Mouse (Mus musculus): ENCODE results near the gene Troap. TPM values are rescaled to one million over a fixed set of nuclear protein-coding genes. Genes with fewer than 3 reads are reported as not detected.

Troap gene
- polyA plus RNA-seq, 1 experiment from 2014 or later, result 29.2 TPM

DNA sequence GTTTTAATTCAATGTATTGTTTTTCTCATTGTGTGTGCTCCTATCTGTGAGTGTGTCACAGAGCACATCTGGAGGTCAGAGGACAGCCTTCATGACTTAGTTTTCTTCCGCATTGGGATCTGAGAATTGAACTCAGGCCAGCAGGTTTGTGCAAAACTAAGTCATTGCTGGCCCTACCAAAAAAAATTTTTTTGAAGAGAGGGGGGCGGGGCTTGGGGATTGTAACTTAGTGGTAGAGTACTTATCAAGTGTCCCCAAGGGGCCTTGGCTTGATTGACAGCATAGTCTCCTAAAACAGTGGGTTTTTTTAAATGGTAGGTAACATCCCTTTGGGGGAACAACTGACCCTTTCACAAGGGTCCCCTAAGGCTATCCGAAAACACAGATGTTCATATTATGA is 36.8 kb downstream of the Troap start:
- Histone ChIP-seq H3K9ac (no peak overlapping the region), H3K36me3 (no peaks in the 10 kb centered on the region), H3K4me3 (no peak overlapping the region), H3K4me1 (no peaks in the 10 kb centered on the region), H3K4me2 (replicated peaks) (no peak overlapping the region), H3K27me3 (no peaks in the 10 kb centered on the region), H3K9me3 (replicated peaks) (no peaks in the 10 kb centered on the region), H3K27ac (no peak overlapping the region)
- 85% methylated on average over 3 of the region's 3 CpGs for WGBS
- ATAC-seq (ENCODE audit: low FRiP score), result no peak

DNA sequence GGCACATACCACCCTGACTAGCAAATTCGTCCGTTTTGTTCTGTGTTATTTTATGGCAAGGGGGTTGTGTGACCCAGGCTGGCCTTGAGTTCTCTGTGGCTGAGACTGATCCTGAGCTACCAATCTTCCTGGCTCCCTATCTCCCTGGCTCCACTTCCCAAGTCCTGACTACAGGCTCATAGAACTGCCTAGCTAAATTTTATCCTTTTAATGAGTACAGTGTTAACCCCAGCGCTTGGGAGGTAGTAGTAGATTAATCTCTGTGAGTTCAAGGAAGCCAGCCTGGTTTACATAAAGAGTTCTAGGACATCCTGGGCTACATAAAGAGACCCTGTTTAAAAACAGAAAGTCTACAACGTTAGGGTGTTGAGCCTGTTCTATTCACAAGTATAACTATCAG is 37.4 kb downstream of the Troap start:
- Histone ChIP-seq H3K27ac (no peak overlapping the region), H3K4me3 (no peak overlapping the region), H3K4me2 (replicated peaks) (no peak overlapping the region), H3K4me1 (no peaks in the 10 kb centered on the region), H3K36me3 (no peaks in the 10 kb centered on the region), H3K27me3 (no peaks in the 10 kb centered on the region), H3K9me3 (replicated peaks) (no peaks in the 10 kb centered on the region), H3K9ac (no peak overlapping the region)
- WGBS, result 75% methylated on average over 4 of the region's 4 CpGs
- no peak for ATAC-seq (ENCODE audit: low FRiP score)

DNA sequence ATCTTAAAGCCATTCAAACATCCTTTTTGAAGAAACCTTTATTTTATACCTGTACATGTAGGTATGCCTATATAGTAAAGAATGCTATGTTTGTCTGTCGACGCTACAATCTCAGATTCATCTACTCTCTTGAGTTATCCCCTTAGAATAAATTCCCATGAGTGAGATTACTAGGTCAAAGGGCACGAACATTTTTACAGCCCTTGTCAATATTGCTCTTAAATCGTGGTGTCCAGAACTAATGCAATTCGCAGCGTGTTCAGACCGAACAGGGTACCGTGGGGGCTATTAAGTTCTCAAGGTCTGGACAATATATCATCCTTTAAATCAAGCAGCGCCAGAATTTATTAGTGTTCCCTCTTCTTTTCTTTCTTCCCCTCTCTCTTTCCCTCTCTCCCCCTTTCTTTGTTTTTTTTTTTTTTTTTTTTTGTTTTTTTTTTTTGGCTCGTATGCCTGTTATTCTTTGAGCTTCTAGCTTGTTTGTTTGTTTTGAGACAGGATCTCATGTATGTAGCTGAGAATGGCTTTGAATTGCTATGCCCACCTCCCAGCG is 38.5 kb downstream of the Troap start:
- H3K9me3 ChIP-seq (replicated peaks), result no peaks in the 10 kb centered on the region
- no peak overlapping the region for H3K4me3 ChIP-seq
- H3K4me2 ChIP-seq (replicated peaks), result no peak overlapping the region
- no peak overlapping the region for H3K27ac ChIP-seq
- no peak for ATAC-seq (ENCODE audit: low FRiP score)
- no peak overlapping the region for H3K9ac ChIP-seq
- 59% methylated on average over 11 of the region's 11 CpGs for WGBS
- H3K27me3 ChIP-seq, result no peaks in the 10 kb centered on the region
- H3K4me1 ChIP-seq, result no peaks in the 10 kb centered on the region
- no peaks in the 10 kb centered on the region for H3K36me3 ChIP-seq

DNA sequence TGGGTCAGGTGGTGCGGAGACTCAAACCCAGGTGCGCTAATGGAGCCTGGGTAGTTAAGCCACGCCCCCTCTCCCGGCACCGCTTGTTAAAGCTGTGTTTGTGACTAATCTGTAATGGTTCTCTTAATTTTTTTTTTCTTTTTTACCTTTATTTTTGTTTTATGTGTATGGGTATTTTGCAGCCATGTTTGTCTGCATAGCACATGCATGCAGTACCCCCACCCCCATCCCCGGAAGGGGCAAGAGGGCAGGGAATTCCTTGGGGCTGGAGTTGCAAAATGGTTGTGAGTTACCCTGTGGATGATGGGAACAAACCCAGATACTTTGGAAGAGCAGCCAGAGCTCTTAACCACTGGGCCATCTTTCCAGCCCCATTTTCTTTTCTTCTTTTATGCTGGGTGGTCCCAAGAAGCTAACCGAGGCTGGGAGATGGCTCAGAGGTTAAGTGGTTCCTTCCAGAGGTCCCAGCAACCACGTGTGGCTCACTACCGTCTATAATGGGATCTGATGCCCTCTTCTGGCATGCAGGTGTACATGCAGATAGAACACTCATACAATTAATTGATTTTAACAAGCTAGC is 39.1 kb downstream of the Troap start:
- Histone ChIP-seq H3K9me3 (replicated peaks) (no peaks in the 10 kb centered on the region), H3K9ac (no peak overlapping the region), H3K4me2 (replicated peaks) (no peak overlapping the region), H3K36me3 (no peaks in the 10 kb centered on the region), H3K27me3 (no peaks in the 10 kb centered on the region), H3K27ac (no peak overlapping the region), H3K4me1 (no peaks in the 10 kb centered on the region), H3K4me3 (no peak overlapping the region)
- ATAC-seq (ENCODE audit: low FRiP score), result no peak
- 5% methylated on average over 9 of the region's 9 CpGs for WGBS

DNA sequence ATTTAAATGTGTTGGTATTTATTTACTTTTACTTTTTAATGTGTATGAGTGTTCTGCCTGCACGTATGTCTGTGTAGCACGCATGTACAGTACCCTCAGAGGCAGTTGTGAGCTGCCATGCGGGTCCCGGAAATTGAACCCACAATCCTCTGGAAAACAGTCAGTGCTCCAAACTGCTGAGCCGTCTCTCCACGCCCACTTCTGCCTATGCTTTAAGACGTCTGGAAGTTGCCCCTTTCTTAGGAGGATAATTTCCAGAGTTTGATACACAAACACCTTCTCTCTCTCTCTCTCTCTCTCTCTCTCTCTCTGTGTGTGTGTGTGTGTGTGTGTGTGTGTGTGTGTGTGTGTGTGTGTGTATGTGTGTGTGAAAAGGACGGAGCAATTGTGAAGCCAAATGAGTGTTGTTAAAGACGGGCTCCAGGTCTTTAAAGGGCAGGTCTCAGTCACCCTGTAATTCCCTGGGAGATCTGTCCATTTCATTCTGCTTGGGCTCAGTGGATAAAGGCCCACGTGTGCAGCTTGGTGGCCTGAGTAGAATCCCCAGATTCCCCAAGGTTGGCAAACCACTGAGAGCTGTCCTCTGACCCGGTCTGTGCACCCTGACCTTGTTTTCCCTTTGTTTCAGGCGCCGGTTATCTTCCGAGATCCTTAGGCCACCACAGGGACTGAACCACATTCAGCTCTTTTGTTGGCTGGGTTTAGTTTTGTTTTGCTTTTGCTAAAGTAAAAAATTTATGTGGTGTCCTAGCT is 40.1 kb downstream of the Troap start:
- Histone ChIP-seq H3K4me2 (replicated peaks) (no peak overlapping the region), H3K36me3 (no peaks in the 10 kb centered on the region), H3K4me1 (no peaks in the 10 kb centered on the region), H3K9me3 (replicated peaks) (no peaks in the 10 kb centered on the region), H3K9ac (no peak overlapping the region), H3K4me3 (no peak overlapping the region), H3K27me3 (no peaks in the 10 kb centered on the region), H3K27ac (no peak overlapping the region)
- no peak for ATAC-seq (ENCODE audit: low FRiP score)
- WGBS, result 43% methylated on average over 14 of the region's 14 CpGs

DNA sequence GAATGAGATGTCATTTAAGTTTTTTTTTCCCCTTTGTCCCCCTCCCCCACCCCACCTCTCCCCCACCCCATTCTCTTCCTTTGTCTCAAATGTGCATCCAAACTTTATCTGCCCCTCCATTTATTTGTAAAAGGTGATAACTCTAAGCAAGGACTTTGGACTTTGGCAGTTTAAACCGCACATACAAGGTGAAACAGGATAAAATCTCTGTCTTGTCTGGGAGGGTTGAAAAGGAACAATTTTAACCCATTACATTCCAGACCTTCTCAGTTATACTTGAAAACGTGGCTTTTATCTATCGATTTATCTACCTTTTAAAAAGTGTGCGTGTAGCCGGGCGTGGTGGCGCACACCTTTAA is 40.7 kb downstream of the Troap start:
- WGBS, result 88% methylated on average over 7 of the region's 7 CpGs

DNA sequence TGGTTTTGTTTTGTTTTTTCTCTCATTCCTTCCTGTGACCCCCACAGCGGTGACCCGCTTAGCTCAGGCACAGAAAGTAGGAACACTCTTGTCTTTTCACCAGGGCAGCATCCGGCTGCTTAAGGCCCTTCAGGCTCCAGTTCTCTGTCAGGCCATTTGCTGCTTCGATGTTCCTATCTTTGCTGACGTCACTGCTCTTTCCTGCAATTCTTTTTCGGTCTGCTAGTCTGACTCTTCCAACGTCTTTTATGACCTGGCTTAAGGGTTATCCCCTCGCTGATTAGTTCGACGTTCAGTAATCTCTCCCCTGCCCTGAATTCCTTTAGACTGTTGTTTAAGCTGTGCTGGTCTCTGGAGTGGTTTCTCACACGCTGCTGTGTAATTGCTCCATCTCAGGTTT is 42.2 kb downstream of the Troap start:
- no peaks in the 10 kb centered on the region for H3K9me3 ChIP-seq (replicated peaks)
- ATAC-seq (ENCODE audit: low FRiP score), result no peak
- no peak overlapping the region for H3K4me3 ChIP-seq
- peaks cover 4% of the 10 kb centered on the region; the same call in 1 of the 2 replicates for H3K4me1 ChIP-seq
- WGBS, result 76% methylated on average over 11 of the region's 11 CpGs
- no peaks in the 10 kb centered on the region for H3K27me3 ChIP-seq
- H3K36me3 ChIP-seq, result no peaks in the 10 kb centered on the region
- H3K4me2 ChIP-seq (replicated peaks), result no peak overlapping the region
- H3K9ac ChIP-seq, result no peak overlapping the region
- H3K27ac ChIP-seq, result no peak overlapping the region

More for the DNA sequence above, 40.7 kb downstream of the Troap start:
- no peak overlapping the region for H3K27ac ChIP-seq
- H3K27me3 ChIP-seq, result no peaks in the 10 kb centered on the region
- no peaks in the 10 kb centered on the region for H3K4me1 ChIP-seq
- no peaks in the 10 kb centered on the region for H3K36me3 ChIP-seq
- no peak for ATAC-seq (ENCODE audit: low FRiP score)
- no peaks in the 10 kb centered on the region for H3K9me3 ChIP-seq (replicated peaks)
- H3K9ac ChIP-seq, result no peak overlapping the region
- no peak overlapping the region for H3K4me3 ChIP-seq
- no peak overlapping the region for H3K4me2 ChIP-seq (replicated peaks)

DNA sequence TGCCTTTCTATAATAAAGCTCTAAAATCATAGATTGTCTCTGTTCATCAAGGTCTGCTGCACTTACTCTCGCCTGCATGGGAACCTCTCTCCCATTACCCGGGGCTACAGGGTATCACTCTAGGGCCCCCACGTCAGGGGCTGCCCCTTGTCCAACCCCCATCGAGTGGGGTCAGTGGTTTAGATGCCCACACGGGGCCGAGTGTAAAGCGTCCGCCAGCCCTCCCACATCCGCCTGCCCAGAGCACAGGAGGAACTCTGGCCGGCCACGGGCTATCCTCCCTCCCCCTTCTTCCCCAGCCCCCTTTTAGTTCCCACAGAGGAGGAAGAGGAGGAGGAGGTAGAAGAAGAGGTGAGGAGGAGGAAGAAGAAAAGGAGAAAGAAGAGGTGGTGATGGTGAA is 46.4 kb downstream of the Troap start:
- H3K4me3 ChIP-seq, result no peak overlapping the region
- 14% methylated on average over 11 of the region's 11 CpGs for WGBS
- H3K4me2 ChIP-seq (replicated peaks), result 0 out of 2 replicates have a peak overlapping the region, but pooled peaks have one; percentile 1
- H3K9me3 ChIP-seq (replicated peaks), result no peaks in the 10 kb centered on the region
- no peaks in the 10 kb centered on the region for H3K27me3 ChIP-seq
- H3K36me3 ChIP-seq, result no peaks in the 10 kb centered on the region
- H3K4me1 ChIP-seq, result peaks cover 9% of the 10 kb centered on the region; the same call in 1 of the 2 replicates
- no peak overlapping the region for H3K9ac ChIP-seq
- no peak for ATAC-seq (ENCODE audit: low FRiP score)
- no peak overlapping the region for H3K27ac ChIP-seq

DNA sequence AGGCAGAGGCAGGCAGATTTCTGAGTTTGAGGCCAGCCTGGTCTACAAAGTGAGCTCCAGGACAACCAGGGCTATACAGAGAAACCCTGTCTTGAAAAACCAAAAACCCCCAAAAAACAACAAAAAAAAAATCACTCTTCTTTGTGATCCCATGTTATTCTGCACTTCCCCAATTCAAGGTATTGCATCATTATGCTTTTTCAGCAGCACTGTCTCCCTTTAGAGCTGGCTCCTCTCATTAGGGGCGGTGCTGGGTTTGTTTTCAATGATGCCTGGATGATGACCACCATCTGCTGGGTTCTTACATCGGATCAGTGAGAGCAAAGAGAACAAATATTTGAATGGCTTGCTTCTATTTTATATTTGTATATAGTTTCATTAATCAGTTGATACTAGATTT is 48.3 kb downstream of the Troap start:
- H3K36me3 ChIP-seq, result no peaks in the 10 kb centered on the region
- H3K4me1 ChIP-seq, result peaks cover 9% of the 10 kb centered on the region; the same call in 1 of the 2 replicates
- no peak for ATAC-seq (ENCODE audit: low FRiP score)
- H3K4me2 ChIP-seq (replicated peaks), result no peak overlapping the region
- H3K9ac ChIP-seq, result no peak overlapping the region
- H3K27ac ChIP-seq, result no peak overlapping the region
- no peaks in the 10 kb centered on the region for H3K9me3 ChIP-seq (replicated peaks)
- H3K4me3 ChIP-seq, result no peak overlapping the region
- 87% methylated on average over 2 of the region's 2 CpGs for WGBS
- H3K27me3 ChIP-seq, result no peaks in the 10 kb centered on the region

DNA sequence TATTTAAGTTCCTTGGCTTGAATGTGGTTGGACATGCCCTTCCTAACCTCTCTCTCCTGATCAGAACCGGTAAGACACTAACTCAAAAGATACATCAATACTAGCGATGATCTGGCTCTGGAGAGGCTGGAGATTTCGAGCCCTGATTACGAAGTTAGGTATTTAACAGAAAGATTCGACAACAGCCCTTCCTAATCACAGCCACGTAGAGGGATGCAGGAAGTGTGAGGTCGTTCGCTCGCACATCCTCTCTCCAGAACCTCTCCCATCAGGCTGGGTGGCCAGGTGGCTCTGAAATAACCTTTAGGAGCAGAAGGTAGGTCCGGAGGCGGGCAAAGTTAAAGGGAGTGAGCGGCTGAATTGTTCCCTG is 51.3 kb downstream of the Troap start, which contains the start of gene Spats2:
TSS of gene Spats2 (plus strand) at position 206 of the 370 bp plus-strand sequence.
- H3K4me2 ChIP-seq (replicated peaks), result peak within 1 kb of the TSS; percentile 71
- H3K9me3 ChIP-seq (replicated peaks), result no peaks in the 10 kb centered on the region
- peak within 1 kb of the TSS; percentile 91 for H3K9ac ChIP-seq
- H3K4me1 ChIP-seq, result peaks cover 31% of the 10 kb centered on the region
- H3K27me3 ChIP-seq, result no peaks in the 10 kb centered on the region
- H3K4me3 ChIP-seq, result peak within 1 kb of the TSS; percentile 76
- H3K36me3 ChIP-seq, result no peaks in the 10 kb centered on the region
- no peak for ATAC-seq (ENCODE audit: low FRiP score)
- WGBS, result 1% methylated on average over 12 of the region's 12 CpGs
- peak within 1 kb of the TSS; percentile 97 for H3K27ac ChIP-seq

DNA sequence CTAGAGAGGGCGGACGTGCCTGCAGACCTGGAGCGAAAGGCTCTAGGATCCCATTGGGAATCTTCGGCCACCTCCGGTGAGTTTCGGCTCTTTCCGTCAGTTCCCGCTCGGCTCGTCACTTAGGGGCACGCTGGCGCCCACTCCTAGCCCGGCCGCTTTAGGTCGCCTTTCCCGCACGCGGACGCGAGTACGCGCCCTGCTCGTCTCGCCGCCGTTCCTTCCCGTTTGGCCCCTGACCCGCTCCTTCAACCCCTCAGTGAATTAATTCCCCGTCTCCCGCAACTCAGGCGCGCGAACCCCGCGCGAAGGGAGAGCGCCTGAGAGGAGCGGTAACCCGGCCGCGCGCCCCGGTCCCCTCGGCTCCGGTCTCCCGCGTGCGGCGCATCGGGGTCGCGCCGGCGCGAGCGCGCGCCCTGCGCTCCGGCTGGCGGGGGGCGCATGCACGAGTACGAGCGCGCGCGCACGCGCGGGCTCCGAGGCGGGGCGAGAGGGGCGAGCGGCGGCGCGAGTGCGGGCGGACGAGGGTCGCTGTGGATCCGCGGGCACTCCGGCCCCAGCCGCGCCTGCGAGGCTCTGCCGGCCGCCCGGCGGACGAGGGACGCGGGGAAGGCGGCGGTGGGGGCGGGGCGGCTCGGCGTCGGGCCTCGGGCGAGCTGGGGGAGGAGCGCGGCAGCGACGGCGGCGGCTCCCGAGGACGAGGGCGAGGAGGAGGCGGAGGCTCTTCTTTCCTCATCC is 51.9 kb downstream of the Troap start:
- no peaks in the 10 kb centered on the region for H3K27me3 ChIP-seq
- H3K9me3 ChIP-seq (replicated peaks), result no peaks in the 10 kb centered on the region
- peak overlapping the region; percentile 71 for H3K4me2 ChIP-seq (replicated peaks)
- peak; percentile 89 for ATAC-seq (ENCODE audit: low FRiP score)
- no peaks in the 10 kb centered on the region for H3K36me3 ChIP-seq
- under 1% methylated on average over 100 of the region's 115 CpGs for WGBS
- H3K27ac ChIP-seq, result peak overlapping the region; percentile 97
- H3K9ac ChIP-seq, result peak overlapping the region; percentile 91
- peaks cover 33% of the 10 kb centered on the region for H3K4me1 ChIP-seq
- peak overlapping the region; percentile 76 for H3K4me3 ChIP-seq

DNA sequence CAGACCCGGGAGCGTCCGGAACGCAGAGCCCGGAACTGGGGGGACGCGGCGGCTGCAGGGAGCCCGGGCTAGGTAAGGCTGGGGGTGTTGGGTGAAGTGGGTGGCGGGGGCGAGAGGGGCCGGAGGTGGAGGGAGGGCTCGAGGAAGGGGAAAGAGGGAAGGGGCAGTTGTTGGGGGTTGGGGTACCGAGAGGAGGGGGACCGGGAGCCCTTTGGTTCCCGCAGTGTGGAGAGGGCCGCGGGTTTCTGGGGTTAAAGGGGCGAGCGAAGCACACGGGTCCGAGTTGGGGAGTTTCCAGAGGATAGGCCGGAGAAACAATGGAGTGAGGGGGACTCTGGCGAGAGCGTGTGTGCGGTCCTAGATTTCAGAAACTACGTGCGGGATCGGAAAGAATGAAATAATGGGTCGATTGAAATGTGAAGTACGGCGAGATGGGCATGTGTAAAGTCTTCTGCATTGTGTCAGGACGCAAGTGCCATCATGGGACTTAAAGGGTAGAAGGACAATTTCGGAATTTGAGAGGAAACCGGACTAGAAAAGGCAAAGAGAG is 52.5 kb downstream of the Troap start:
- H3K27ac ChIP-seq, result peak overlapping the region; percentile 97
- peak; percentile 39 for ATAC-seq (ENCODE audit: low FRiP score)
- peaks cover 33% of the 10 kb centered on the region for H3K4me1 ChIP-seq
- peak overlapping the region; percentile 91 for H3K9ac ChIP-seq
- peak overlapping the region; percentile 76 for H3K4me3 ChIP-seq
- no peaks in the 10 kb centered on the region for H3K27me3 ChIP-seq
- no peaks in the 10 kb centered on the region for H3K9me3 ChIP-seq (replicated peaks)
- WGBS, result under 1% methylated on average over 35 of the region's 35 CpGs
- peak overlapping the region; percentile 71 for H3K4me2 ChIP-seq (replicated peaks)
- no peaks in the 10 kb centered on the region for H3K36me3 ChIP-seq

Data from hindbrain, embryonic 12.5 days (tissue).